Mouse (Mus musculus) limb, embryonic 14.5 days (tissue): ENCODE data around the gene Phgdh. TPM values are rescaled to one million over a fixed set of nuclear protein-coding genes. Genes with fewer than 3 reads are reported as not detected.

Experiments used
- ATAC-seq: fragments of 200-750 bp; cut with Nextera tagmentation; 2 replicates; pipeline ENCODE4 v1.8.0; 2017; ENCODE audit warnings: low read depth, moderate number of reproducible peaks, moderate TSS enrichment; ENCODE audit not compliant: low FRiP score
- DNase-seq: peaks from one replicate; pipeline ENCODE4 v3.0.0-alpha.2; 2015; ENCODE audit warnings: low spot score
- H3K27ac ChIP-seq: fragments of 300-500 bp; sonication (generic); replicated peaks from 2 replicates; pipeline ENCODE4 v1.5.1; 2014; ENCODE audit warnings: low read depth, mild to moderate bottlenecking, low read length, moderate library complexity, mixed read lengths
- H3K27me3 ChIP-seq: fragments of 300-500 bp; sonication (generic); 2 replicates; pipeline ENCODE4 v1.6.1; 2014; ENCODE audit warnings: low read length, mixed read lengths; ENCODE audit not compliant: control insufficient read depth, insufficient read depth
- H3K36me3 ChIP-seq: fragments of 300-500 bp; sonication (generic); 2 replicates; pipeline ENCODE4 v1.6.1; 2014; ENCODE audit warnings: mild to moderate bottlenecking, low read length, moderate library complexity, mixed read lengths; ENCODE audit not compliant: control insufficient read depth, insufficient read depth
- H3K4me1 ChIP-seq: fragments of 300-500 bp; sonication (generic); 2 replicates; pipeline ENCODE4 v1.6.1; 2014; ENCODE audit warnings: antibody characterized with exemption, low read length, mixed read lengths; ENCODE audit not compliant: control insufficient read depth, insufficient read depth
- H3K4me2 ChIP-seq: fragments of 300-500 bp; sonication (generic); replicated peaks from 2 replicates; pipeline ENCODE4 v1.6.1; 2014; ENCODE audit warnings: low read depth, mild to moderate bottlenecking, low read length, moderate library complexity; ENCODE audit not compliant: severe bottlenecking
- H3K4me3 ChIP-seq: fragments of 300-500 bp; sonication (generic); replicated peaks from 2 replicates; pipeline ENCODE4 v1.5.1; 2014; ENCODE audit warnings: low read length
- H3K9ac ChIP-seq: fragments of 300-500 bp; sonication (generic); 2 replicates; pipeline ENCODE4 v1.6.1; 2014; ENCODE audit warnings: mild to moderate bottlenecking, low read depth, low read length, moderate library complexity; ENCODE audit not compliant: severe bottlenecking
- H3K9me3 ChIP-seq: fragments of 300-500 bp; sonication (generic); 2 replicates; pipeline ENCODE4 v1.6.1; 2016; ENCODE audit warnings: low read length; ENCODE audit not compliant: control insufficient read depth
- POLR2A ChIP-seq: fragments of 200-500 bp; IDR thresholded peaks from 2 replicates; pipeline ENCODE4 v1.8.0; 2012; ENCODE audit warnings: inconsistent platforms, mild to moderate bottlenecking, moderate library complexity, borderline replicate concordance; ENCODE audit not compliant: insufficient read depth, insufficient read length; ENCODE audit errors: extremely low read depth
- WGBS: fragments of 180-500 bp; shearing (Covaris S2); extraction: QIAGEN DNeasy Blood & Tissue Kit; methylation state at CpG from one replicate; pipeline ENCODE4 v1.1.7; 2014; 5-methylcytosine and 5-hydroxymethylcytosine counted together
- polyA plus RNA-seq, 2 experiments: library from polyadenylated mRNA; depleted of rRNA in 1 of 2; stranded (reverse) in 1 of 2; unstranded in 1 of 2; fragments of >200 nt; fragmentation: Nextera tagmentation in 1 of 2; extraction: Ambion mirVana in 1 of 2; gene quantifications; 2 replicates each; pipeline versions ENCODE4 v1.2.1 to v1.2.3; 2012 to 2014

Phgdh gene
- polyA plus RNA-seq, 2 experiments: 135 to 219 TPM

DNA sequence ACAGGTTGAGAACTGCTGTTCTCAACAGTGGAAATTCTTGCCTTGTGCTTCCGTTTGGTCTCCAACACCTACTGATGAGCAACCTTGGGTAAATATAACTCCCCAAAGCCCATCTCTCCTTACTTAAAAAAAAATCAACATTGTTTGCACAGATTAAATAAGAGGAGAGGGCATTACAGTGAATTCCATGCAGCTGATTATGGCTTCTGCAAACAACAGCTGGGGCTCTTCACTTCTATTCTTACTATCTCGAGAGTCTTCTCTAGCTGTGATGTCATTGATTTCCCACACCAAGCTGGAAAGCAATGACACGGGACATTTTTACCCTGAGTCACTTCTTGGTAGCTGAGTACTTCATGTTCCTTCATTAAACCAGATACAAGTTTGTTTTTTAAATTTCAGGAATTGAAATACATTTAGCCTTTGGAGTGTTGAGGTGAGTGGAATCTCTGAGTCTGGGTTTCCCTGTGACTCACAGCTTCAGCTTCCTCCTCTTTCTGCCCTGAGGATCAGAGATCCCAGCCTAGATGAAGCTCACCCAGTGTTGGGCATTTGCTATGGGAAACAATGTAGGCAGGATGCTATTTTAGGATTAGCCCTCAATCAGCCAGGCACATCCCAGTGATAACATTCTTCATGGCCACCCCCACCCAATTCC lies 34.4 kb upstream of the Phgdh start:
- H3K27ac ChIP-seq: no peak overlapping the region
- H3K36me3 ChIP-seq: no peaks in the 10 kb centered on the region
- H3K4me3 ChIP-seq: no peak overlapping the region
- ATAC-seq: no peak
- H3K4me1 ChIP-seq: no peaks in the 10 kb centered on the region
- no peak overlapping the region for H3K9ac ChIP-seq
- no peaks in the 10 kb centered on the region for H3K9me3 ChIP-seq
- TF ChIP-seq POLR2A: no peak
- no peak for DNase-seq
- no peak overlapping the region for H3K4me2 ChIP-seq
- H3K27me3 ChIP-seq: no peaks in the 10 kb centered on the region
- 78% methylated on average over 3 of the region's 3 CpGs for WGBS

DNA sequence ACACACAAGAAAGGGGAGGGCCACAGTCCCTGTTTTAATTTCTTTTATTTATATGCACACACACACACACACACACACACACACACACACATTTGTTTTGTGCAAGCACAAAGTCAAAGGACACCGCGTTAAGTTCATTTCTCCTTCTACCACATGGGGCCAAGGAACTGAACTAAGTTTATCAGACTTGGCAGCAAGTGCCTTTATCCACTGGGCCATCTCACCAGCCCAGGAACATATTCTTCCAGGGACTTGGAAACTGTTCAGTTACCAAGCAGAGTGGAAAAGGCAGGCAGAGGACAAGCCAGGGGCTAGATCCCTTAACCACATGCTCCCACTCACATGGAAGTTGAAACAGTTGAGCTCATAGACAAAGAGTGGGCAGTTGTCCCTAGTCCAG lies 29.0 kb upstream of the Phgdh start:
- DNase-seq: no peak
- no peak overlapping the region for H3K27ac ChIP-seq
- H3K4me3 ChIP-seq: no peak overlapping the region
- 100% methylated on average over 2 of the region's 2 CpGs for WGBS
- no peaks in the 10 kb centered on the region for H3K9me3 ChIP-seq
- no peak overlapping the region for H3K9ac ChIP-seq
- no peaks in the 10 kb centered on the region for H3K4me1 ChIP-seq
- no peak for TF ChIP-seq POLR2A
- no peaks in the 10 kb centered on the region for H3K27me3 ChIP-seq
- no peaks in the 10 kb centered on the region for H3K36me3 ChIP-seq
- ATAC-seq: no peak
- no peak overlapping the region for H3K4me2 ChIP-seq

DNA sequence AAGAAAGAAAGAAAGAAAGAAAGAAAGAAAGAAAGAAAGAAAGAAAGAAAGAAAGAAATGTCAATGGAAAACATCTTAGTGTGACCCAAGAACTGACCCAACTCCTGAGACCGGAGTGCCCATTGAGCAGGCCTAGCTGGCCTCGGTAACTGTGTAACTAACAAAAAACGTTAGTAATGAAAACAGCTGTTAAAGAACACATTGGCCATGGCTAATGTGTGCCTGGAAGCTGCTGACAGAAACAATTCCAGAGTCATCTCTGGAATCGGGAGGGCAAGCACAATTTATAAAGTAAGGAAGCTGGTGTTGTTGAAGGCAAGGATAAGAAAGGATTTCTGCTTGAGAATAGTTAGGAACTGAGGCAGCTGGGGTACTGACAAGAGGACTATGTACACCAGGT lies 28.5 kb upstream of the Phgdh start:
- no peaks in the 10 kb centered on the region for H3K4me1 ChIP-seq
- no peaks in the 10 kb centered on the region for H3K36me3 ChIP-seq
- no peak overlapping the region for H3K4me2 ChIP-seq
- no peaks in the 10 kb centered on the region for H3K9me3 ChIP-seq
- DNase-seq (no peak), ATAC-seq (no peak)
- H3K27ac ChIP-seq: no peak overlapping the region
- H3K9ac ChIP-seq: no peak overlapping the region
- 62% methylated on average over 4 of the region's 4 CpGs for WGBS
- no peaks in the 10 kb centered on the region for H3K27me3 ChIP-seq
- TF ChIP-seq POLR2A: no peak
- no peak overlapping the region for H3K4me3 ChIP-seq

DNA sequence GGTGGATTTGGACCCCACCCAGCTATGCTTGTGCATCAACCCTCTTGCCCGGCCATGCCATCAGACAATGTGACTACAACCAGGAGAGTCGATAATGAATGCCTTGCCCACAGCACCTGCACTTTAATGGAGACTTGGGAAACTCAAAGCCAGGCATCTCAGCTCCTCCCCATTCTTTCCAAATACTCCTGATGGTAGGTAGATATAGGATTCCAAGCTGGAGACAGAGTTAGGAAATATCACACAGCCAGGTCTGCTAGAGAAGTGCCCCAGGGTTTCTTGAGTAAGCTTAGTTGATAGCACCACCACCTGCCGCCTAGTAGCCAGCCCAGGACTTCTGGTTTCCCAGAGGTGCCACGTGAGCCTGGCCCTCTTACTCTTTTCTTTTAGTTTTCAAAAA lies 27.0 kb upstream of the Phgdh start:
- TF ChIP-seq POLR2A: no peak
- 75% methylated on average over 4 of the region's 4 CpGs for WGBS
- Histone ChIP-seq H3K4me2 (no peak overlapping the region), H3K36me3 (no peaks in the 10 kb centered on the region), H3K27ac (no peak overlapping the region), H3K27me3 (no peaks in the 10 kb centered on the region), H3K4me3 (no peak overlapping the region), H3K9me3 (no peaks in the 10 kb centered on the region), H3K9ac (no peak overlapping the region), H3K4me1 (no peaks in the 10 kb centered on the region)
- DNase-seq (no peak), ATAC-seq (no peak)

DNA sequence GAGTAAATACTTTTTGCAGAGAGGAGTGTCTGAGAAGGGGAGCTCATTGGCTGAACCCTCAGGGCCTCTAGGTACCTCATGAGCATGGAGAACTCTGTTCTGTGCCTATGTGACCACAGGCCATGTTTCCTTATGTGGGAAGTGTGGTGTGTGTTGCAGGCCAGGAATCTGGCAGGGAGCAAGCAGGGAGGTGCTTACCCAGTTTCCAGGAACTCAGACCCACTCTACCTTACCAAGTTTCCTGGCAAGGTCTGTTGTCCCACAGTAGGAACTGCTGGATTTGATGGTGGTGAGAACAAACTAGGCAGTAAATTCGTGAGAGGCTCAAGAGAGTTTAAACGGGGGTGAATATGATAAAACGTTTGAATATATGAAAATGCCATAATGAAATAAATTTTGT lies 26.3 kb upstream of the Phgdh start:
- WGBS: 75% methylated on average over 3 of the region's 3 CpGs

More for the DNA sequence above, 26.3 kb upstream of the Phgdh start:
- H3K36me3 ChIP-seq: no peaks in the 10 kb centered on the region
- H3K27me3 ChIP-seq: no peaks in the 10 kb centered on the region
- H3K9ac ChIP-seq: no peak overlapping the region
- no peak overlapping the region for H3K4me2 ChIP-seq
- H3K9me3 ChIP-seq: no peaks in the 10 kb centered on the region
- no peak overlapping the region for H3K4me3 ChIP-seq
- ATAC-seq: no peak
- H3K4me1 ChIP-seq: no peaks in the 10 kb centered on the region
- no peak for DNase-seq
- no peak for TF ChIP-seq POLR2A
- H3K27ac ChIP-seq: no peak overlapping the region
